Mouse (Mus musculus) left cerebral cortex, adult 11 months (tissue): ENCODE data around the gene Reps2.

ENCODE experiments used
- DNase-seq: peaks from one replicate; pipeline ENCODE4 v3.0.0; 2022; ENCODE audit warnings: low spot score

Reps2 gene

DNA sequence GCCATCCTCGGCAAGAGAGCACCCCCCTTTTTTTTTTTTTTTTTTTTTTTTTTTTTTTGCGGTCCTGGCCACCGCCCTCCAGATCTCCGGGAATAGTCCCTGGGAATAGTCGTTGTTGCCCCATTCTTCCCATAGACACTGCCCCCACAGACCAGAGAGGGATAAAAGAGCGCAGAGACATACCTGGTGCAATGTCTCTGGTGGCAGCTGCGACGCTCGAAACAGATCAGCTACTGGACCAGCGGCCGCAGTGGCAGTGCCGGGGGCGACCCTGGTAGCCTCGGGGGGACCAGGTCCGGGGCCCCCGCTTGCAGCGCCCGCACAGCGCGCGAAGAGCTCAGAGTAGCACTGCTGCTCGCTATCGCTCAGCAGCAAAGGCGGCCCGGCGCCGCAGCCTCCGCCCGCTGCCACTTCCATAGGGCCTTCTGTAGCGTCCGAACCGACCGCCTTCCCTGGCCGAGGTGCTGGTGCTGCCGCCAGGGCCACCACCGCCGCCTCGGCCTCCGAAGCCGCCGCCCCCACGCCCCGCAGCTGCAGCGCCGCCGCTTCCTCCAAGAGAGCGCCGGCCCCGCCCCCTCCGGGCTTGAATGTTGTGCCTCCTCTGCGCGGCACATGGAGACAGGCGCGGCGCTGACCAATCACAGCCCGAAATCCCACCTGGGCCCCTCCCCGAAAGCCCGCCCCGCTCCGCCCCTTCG is at the start of gene Reps2:
Reps2 (minus strand) TSS at position 559 of the 698 bp plus-strand sequence.
- peak; percentile 56 for DNase-seq

DNA sequence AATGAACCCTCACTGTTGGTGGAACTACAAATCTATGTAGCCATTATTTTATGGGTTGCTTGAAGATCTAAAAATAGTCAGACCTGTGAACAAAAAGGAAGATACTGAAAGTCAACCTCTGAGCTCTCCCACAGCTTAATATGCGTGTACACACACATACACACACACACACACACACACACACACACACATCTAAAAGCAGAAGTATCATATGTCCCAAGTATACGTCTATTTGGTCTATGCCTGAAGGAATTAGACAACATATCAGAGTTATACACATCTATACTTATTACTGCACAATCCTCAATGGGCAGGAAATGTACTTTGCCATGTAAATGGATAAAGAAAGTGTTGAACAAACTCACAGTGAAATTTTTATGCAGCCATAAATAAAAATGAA is 47.8 kb upstream of the Reps2 start:
- DNase-seq: no peak

DNA sequence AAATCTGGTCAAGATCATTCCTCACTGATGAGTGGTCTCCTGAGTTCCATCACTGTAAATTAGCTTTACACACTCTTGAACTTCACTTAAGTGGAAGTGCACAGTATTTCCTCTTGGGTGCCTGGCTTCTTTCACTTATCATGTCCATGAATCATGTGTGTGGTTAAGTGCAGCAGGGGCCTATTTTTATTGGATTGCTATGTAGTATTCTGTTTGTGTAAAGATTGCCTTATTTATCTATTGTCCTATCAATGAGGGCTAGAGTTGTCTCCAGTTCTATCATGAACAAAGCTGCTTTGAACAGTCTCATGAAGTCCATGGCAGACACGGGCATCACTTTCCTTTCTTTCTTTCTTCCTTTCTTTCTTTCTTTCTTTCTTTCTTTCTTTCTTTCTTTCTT is 41.9 kb upstream of the Reps2 start:
- DNase-seq: no peak

DNA sequence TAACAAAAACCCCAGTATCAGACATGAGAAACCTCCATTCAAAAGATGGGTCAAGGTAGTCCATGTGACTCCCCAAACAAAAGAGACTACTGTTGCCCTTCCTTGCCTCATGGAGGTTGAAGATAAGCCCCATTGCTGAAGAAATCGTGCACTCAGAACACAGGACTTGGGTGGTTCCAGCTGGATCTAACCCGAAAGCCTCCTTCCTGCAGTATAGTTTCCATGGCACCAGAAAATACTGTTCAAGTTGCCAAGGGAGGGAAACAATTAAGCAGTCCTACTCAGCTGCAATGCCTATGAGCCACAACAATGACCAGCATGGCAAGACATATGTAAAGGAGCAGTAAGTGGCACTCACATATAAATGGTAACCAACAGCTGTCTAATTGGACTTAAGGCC is 36.1 kb upstream of the Reps2 start:
- no peak for DNase-seq

DNA sequence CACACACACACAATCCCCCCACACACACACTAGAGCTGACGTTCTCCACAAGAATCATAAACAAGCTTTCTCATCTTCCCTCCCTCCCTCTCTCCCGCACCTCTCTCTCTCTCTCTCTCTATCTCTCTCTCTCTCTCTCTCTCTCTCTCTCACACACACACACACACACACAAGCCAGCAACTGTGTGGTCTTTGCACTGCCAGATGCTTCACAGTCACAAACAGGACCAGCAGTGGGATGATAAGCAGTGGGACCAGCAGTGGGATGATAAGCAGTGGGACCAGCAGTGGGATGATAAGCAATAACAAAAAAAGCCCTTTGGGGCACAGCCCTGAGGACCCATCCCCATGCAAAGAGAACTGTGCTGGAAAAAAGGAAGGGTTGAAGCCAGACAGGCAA is 35.4 kb upstream of the Reps2 start:
- DNase-seq: no peak

DNA sequence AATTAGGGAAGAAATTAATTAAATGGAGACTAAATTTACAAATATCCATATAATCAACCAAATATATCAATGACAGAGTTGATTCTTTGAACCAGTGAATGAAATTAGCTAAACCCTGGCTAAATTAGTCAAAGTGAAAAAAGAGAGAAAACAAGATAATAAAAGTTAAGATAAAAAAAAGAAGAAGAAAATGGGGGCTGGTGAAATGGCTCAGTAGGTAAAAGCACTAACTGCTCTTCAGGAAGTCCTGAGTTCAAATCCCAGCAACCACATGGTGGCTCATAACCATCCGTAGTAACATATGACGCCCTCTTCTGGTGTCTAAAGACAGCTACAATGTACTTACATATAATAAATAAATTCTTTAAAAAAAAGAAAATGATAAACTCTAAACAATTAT is 22.7 kb upstream of the Reps2 start:
- no peak for DNase-seq

DNA sequence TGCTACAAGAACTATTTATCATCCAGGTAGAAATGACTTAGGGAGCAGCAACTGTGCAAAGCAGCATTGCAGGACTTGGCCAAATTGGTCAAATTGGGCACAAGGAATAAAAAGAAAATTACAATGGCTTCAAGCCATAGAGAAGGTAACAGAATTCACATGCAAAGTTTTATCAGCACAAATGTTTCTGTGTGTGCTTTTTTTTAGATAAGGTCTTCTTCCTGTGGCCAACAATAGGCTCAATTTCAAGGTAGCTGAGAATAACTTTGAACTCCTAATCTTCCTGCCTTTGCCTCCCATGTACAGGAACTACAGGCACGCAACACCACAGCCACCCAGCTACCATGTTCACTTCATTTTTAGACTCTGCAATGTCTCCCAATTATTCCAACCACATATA is 16.7 kb upstream of the Reps2 start:
- DNase-seq: no peak

DNA sequence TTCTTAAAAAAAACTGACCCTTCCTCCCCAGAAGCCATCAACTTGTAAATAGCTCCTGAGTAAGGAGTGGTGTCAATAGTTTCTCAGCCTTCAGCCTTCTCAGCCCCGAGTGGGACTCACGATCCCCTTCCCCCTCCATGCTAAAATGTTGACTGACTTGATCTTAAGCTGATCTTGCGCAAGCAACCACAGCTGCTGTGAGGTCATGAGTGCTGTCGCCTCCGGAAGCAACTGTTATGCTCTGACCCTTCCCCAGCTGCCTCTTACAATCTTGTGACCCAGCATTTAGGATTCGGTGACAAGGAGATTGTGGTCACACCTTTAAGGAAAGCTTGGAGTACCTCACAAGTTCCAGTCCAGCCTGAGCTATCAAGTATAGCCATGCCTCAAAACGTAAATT is 10.1 kb upstream of the Reps2 start:
- DNase-seq: no peak

DNA sequence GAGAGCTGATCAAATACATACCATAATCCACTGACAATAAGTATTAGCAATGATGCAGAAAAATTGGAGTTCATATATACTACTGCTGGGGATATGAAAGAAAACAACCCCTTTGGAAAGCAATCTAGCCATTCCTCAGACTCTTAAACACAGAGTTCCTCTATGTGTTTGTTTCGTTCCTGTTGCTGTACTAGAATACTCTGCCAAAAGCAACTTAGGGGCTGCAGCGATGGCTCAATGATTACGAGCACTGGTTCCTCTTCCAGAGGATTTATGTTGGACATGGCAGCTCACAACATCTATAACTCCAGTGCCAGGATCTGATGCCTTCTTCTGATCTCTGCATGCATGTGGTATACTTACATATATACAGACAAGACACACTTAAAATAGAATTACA is 9.0 kb upstream of the Reps2 start:
- no peak for DNase-seq

DNA sequence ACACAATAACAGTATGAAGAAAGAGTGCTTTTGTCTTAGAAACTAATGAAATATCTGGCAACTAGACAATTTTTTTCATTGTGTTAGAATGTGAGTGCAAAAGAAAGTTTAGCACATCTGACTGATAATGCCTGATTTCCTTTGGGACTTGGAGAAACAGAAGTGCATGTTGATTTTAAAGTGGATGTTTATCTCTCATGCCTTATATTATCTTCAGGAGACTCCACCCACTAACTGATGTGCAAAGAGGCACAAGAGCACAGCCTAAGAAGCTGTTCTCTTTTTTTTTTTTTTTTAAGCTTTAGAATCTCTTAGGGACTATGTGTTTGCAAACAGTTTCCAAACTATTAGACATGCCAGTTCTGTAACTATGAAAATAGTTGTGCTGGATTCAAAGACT is 7.7 kb upstream of the Reps2 start:
- no peak for DNase-seq

DNA sequence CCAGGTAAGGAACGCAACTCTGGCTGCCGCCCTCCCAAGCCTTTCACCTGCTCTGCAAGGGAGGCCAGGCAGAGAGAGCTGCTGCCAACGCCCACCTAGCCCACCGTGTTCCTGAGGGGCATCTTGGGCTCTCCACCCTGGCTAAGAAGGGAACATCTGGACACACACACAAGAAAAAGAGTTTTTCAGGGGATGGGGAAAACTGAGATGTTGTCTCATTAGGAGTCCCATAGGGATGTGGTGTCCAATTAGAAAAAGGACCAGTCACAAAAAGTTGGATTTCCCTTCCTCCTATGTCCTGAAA is 292 bp upstream of the Reps2 start:
- DNase-seq: no peak

DNA sequence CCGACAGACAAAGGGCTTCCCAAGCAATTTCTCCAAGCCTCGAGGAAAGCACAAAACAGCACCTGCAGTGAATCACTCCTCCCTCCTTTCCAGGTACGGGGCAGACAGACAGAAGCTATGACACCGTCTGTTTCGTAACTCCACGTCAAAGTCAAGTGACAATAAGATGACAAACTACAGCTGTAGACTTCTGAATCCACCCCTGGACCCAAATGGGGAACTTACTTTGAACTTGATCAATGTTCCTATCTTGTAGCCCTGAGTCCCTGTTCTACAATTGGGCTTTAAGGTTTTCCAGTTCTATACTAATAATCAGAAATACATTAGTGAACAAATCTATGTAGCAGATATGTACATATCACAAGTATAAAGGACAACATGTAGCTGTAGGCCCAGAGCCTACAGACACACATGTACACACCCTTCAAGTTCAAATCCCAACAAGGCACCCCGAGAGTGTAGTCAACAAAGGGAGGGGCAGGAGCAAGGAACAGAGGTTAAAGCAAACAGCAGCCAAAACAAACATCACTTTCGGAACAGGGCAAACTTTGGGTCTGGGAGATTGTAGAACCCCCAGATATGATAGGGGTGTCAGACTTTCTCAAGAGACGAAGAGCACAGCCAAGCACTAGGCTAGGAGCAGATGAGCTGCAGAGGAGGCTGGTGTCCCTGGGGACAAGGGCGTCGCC is 903 bp downstream of the Reps2 start:
- DNase-seq: no peak

DNA sequence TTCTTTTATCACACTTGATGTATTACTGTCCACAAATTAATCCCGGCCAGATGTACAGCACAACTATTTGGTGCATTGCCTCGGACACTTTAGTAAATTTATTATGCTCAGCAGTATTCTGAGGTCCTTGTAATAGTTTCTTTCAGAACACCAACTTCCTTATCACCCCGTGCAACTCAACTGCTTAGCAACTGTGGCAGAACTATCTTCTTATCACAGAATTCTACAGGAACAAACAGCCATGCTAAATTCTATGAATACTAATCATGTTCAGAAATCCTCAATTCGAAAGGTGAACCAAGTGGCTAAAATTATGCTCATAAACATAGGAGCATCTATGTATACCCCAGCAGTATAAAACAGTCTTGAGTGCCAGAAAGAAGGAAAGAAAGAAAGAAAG is 1.7 kb downstream of the Reps2 start:
- no peak for DNase-seq

DNA sequence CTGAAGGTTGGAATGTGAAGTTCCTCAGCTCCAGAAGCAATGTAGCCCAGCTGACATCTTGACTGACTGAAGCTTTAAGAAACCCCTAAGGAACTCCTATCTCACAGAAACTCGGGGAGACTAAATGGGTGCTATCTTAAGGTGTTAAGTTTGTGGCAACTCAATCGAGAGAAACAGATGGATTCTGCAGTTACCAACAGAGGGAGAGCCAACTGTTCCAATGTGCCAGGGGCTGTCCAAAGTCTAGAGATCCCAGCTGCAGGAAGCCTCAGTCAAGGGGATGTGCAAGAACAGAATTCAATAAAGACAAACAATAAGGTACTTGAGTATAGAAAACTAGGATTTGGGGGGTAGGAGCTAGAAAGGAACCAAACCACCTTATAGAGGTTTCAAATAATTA is 8.3 kb downstream of the Reps2 start:
- DNase-seq: no peak

DNA sequence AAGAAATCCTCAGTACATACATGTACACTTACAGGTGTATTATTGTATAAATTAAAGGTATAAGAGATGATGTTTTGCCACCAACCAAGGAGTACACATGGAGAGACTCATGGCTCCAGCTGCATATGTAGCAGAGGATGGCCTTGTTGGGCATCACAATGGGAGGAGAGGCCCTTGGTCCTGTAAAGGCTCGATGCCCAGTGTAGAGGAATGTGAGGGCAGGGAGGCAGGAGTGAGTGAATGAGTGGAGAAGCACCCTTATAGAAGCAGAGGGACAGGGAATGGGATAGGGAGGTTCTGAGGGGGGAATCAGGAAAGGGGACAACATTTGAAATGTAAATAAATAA is 21.4 kb downstream of the Reps2 start:
- DNase-seq: no peak

DNA sequence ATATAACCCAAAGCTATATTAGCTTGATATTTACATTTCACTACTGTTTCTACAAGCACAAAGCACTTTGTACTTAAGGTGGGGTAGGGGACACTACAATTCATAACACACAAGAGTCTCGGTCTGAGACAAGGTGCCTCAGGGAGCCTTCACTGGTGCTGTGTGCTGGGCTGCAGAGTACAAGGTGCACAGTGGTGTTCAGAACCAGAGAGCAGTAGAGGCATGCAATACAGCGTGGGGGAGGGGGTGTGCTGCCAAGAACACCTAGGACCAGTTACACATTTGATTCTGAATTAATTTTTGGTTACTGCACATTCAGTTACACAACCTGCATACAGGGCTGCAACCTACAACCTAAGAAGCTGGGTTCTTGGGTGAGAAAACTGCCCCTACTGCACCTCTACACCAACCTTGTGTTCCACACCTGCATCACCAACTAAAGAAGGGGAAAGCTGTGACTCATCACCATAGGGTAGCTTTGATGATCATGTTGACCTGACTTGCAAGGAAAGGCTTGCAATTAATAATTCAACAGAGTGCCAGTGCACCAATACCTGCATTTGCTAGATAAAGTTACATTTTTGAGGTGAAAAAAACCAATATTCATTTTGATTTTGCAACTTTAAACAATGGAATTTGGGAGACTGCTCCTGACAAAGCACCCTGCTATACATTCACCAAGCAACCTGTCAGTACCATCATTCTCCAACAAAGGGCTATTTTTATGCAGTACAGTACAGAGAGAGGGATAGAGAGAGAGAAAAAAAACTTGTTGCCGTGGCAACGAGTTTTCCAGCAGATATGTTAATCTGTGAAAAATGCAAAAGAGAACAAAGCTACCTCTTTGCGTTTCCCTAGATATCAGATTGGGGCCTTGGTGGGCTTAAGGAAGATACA is 22.0 kb downstream of the Reps2 start:
- no peak for DNase-seq

DNA sequence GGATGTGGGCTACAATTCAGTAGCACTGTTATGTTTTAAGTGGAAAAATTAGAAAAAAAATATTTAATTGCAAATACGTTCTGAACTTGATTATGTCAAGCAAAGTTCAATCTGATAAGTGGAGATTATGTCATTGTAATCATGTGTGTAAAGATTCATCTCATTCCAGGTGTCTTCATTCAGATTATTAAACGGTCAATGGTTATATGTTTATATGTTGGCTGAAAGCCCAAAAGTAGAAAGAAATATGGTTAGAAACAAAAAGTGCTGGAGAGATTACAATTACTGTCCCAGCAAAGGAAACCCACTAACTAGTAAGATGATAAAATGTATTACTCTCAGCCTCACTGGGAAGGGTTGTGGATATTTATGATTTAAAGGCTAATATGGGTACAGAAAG is 23.7 kb downstream of the Reps2 start:
- DNase-seq: no peak

DNA sequence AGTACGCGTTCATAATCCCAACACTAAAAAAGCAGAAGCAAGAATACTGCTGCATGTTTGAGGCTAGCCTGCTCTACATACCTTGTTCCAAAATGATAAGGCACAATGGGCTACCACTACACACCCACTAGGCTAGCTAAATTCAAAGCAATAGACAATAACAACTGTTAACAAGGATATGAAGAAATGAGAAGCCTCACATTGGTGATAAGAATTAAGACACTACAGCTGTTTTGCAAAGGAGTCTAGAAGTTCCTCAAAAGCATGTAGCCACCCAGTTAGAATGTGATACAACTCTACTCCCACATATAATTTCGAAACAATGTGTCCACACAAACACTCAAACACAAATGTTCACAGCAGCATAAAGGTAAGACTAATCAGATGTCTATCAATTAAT is 24.9 kb downstream of the Reps2 start:
- DNase-seq: no peak

DNA sequence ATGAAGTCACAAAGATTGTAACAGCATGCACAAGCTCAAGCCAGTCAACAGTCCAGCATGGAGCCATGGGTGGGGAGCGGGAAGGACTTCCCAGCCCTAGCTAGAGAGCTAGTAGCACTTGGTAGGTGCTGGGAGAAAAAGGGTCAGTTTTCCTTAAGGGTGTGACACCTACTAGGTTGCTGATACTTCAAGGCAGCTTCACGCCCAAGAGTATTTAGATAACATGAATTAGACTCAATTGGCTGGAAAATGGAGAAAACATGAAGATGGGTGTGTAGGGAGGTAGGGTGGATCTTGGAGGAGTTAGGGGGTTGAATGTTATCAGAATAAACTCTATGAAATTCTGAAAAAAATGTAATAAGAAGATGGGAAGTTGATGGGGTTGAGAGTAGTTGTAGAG is 37.3 kb downstream of the Reps2 start:
- no peak for DNase-seq

DNA sequence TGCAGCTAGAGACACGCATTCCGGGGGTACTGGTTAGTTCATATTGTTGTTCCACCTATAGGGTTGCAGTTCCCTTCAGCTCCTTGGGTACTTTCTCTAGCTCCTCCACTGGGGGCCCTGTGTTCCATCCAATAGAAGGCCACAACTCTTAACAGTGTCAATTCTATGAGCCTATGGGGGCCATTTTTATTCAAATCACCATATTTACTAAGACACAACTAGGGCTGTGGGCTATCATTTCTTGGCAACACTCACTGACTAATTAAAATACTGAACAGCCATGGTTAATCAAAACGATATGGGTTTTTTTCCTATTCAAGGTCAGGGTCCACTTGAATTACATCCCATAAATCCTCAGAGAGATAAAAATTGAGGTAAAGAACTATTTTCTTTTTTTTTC is 43.8 kb downstream of the Reps2 start:
- no peak for DNase-seq

DNA sequence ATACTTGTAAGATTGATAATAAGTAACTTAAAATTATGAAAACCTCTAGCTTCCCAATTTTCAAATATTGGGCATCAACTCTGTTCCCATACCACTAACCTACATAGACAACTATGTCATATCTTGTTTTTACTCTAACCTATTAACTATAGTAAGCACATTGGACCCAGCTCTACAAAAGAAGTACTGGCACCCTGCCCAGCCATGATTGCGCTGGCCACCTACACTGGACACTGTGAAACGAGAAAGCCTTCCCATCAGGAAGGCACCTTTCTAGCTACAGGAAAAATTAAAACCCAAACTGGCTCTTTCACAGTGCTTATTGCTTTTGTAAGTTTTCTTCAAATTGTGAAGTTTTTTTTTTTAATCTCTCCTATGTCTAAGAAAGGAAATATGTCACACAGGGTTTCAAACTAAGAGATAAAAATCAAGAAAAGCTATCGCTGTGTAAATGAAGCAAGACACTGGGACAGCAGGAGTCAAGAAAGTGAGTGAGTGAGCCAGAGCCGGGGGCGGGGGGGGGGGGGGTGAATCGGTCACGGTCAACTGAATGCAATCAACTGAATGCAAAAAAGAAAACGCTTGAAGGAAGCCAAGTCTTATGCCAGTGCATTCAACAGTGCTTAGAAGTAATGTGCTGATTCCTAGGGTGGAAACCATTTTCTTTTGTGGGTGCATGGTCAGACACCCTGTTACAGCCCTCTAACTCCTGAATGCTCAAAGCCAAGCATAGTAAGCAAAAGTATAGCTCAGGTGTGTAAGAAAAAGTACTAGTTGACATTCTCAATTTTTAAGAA is 52.2 kb downstream of the Reps2 start:
- DNase-seq: no peak

DNA sequence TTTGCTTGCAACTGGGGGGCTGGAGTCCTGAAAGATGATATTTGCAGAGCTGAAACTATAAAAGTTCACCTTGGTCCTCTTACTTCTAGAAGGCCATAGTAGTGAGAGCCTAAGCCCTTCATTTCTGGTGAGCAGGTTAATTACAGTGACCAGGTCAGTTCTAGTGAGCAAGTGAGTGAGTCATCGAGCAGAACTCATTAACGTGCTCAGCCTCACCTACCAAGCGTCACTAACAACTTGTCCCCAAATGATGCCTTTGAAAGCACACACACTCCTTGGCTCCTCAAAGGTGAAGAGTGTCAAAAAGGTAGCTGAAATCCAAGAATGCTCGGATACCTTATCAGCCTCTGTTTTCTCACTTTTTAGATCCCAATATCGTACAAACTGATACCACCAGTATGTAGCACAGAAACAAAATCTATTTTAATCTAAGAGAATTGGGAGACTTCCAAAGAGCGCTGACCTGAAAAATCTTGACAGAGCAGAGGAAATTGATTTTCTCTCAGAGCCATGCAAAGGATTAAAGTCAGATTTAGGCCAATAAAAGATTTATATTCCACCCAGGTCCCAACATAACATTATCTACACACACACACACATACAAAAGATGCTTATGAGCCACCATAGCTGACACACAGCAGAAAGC is 53.2 kb downstream of the Reps2 start:
- DNase-seq: no peak
